Mouse (Mus musculus) kidney, adult 2 months (tissue): Measurements from ENCODE around the gene Cdc42se2. TPM values are rescaled to one million over a fixed set of nuclear protein-coding genes. Genes with fewer than 3 reads are reported as not detected.

Experiments
- DNase-seq: peaks from one replicate; pipeline ENCODE4 v3.0.0; 2021
- H3K27ac ChIP-seq: fragments of 200-500 bp; 2 replicates; pipeline ENCODE4 v1.5.1; 2012; ENCODE audit warnings: low read depth, low read length, control low read depth, inconsistent platforms; ENCODE audit not compliant: insufficient read depth
- H3K27me3 ChIP-seq: fragments of 200-500 bp; replicated peaks from 2 replicates; pipeline ENCODE4 v1.6.1; 2012; ENCODE audit warnings: mild to moderate bottlenecking, moderate library complexity, low read length, inconsistent platforms; ENCODE audit not compliant: control insufficient read depth, insufficient read depth
- H3K36me3 ChIP-seq: fragments of 200-500 bp; 2 replicates; pipeline ENCODE4 v1.6.1; 2012; ENCODE audit warnings: mild to moderate bottlenecking, moderate library complexity, low read length, inconsistent platforms; ENCODE audit not compliant: control insufficient read depth, insufficient read depth
- H3K4me1 ChIP-seq: fragments of 200-500 bp; 2 replicates; pipeline ENCODE4 v1.6.1; 2011; ENCODE audit warnings: low read length; ENCODE audit not compliant: control insufficient read depth, insufficient read depth
- H3K4me3 ChIP-seq: fragments of 200-500 bp; 2 replicates; pipeline ENCODE4 v1.5.1; 2011; ENCODE audit warnings: mild to moderate bottlenecking, low read depth, low read length, control low read depth; ENCODE audit not compliant: insufficient read depth
- CTCF ChIP-seq: fragments of 200-500 bp; conservative IDR thresholded peaks from 2 replicates; pipeline ENCODE4 v1.5.1; 2011; ENCODE audit warnings: low read depth, mild to moderate bottlenecking, control low read depth, low read length, moderate library complexity, mixed read lengths; ENCODE audit not compliant: insufficient read depth, insufficient read length
- POLR2A ChIP-seq: fragments of 200-500 bp; IDR thresholded peaks from one replicate; pipeline ENCODE4 v1.6.1; 2011; ENCODE audit warnings: low read depth, low read length, control low read depth
- WGBS: fragments of 180-500 bp; shearing (Covaris S2); methylation state at CpG from one replicate; pipeline ENCODE4 v1.1.7; 2018; 5-methylcytosine and 5-hydroxymethylcytosine counted together
- polyA plus RNA-seq: library from polyadenylated mRNA; depleted of rRNA; stranded (reverse); fragments of >200 nt; gene quantifications from 2 replicates; pipeline ENCODE4 v1.2.3, GENCODE M21; 2012

Cdc42se2 gene
- polyA plus RNA-seq, 1 experiment = 30.6 TPM

DNA sequence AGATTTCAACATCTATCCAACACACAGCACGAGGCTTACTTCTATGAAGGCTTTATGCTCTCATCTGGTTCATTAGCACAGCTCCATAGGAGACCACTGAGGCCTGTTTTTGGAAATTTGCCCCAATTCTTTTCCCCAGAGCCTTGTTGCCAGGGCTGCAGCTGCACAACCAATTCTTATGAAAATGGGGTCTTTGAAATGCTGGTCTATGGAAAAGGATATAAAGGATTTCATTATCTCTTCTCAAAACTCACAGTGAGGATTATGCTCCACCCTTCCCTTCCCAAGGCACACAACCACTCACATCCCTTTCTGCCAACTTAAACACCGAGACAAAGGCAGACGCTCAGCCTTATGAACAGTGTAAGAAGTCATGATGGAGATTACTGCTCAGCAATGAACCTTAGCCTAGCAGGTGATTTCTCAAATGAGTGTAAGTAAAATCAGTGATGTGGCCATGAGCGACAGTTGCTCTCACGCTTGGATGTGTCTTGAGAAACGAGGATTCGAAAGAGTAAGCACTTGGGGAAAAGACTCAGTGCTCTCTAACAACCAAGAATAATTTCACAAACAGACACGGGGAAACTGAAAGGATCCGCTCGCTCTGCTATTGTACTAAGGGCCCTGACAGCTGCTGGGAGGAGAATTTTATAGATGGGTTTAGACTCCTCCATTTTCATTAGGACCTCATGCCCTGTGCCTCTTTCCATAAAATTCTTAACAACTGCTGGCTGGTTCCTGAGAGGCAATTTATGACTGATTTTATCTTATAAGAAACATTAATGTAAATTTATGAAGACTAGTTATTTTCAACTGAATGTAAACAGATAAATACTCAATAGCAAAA lies 33.0 kb downstream of the Cdc42se2 start:
- H3K27ac ChIP-seq = no peak overlapping the region
- no peaks in the 10 kb centered on the region for H3K27me3 ChIP-seq
- H3K4me3 ChIP-seq = no peak overlapping the region
- no peak for DNase-seq
- no peaks in the 10 kb centered on the region for H3K4me1 ChIP-seq
- H3K36me3 ChIP-seq = no peaks in the 10 kb centered on the region; the same call in 1 of the 2 replicates
- no peak for TF ChIP-seq POLR2A
- TF ChIP-seq CTCF = no peak
- WGBS = 81% methylated on average over 10 of the region's 10 CpGs

- Histone ChIP-seq H3K4me1 (no peaks in the 10 kb centered on the region), H3K27ac (no peak overlapping the region), H3K36me3 (no peaks in the 10 kb centered on the region; the same call in 1 of the 2 replicates), H3K27me3 (no peaks in the 10 kb centered on the region), H3K4me3 (no peak overlapping the region)
- TF ChIP-seq POLR2A = no peak
- TF ChIP-seq CTCF = no peak
- 68% methylated on average over 4 of the region's 4 CpGs for WGBS
- peak; percentile 31 for DNase-seq
These were observed 36.0 kb downstream of the Cdc42se2 start for GRCm38 (mm10) chr11:54751502-54751901.

GRCm38 (mm10) chr11:54748891-54749290 lies 38.6 kb downstream of the Cdc42se2 start:
- H3K4me1 ChIP-seq = no peaks in the 10 kb centered on the region
- no peak overlapping the region for H3K4me3 ChIP-seq
- TF ChIP-seq POLR2A (no peak), CTCF (no peak)
- no peaks in the 10 kb centered on the region; the same call in 1 of the 2 replicates for H3K36me3 ChIP-seq
- no peaks in the 10 kb centered on the region for H3K27me3 ChIP-seq
- no peak for DNase-seq
- H3K27ac ChIP-seq = no peak overlapping the region

GRCm38 (mm10) chr11:54744231-54744630 lies 43.2 kb downstream of the Cdc42se2 start:
- H3K36me3 ChIP-seq = no peaks in the 10 kb centered on the region; the same call in 1 of the 2 replicates
- H3K27ac ChIP-seq = no peak overlapping the region
- no peak overlapping the region for H3K4me3 ChIP-seq
- peak; percentile 10 for DNase-seq
- WGBS = 28% methylated on average over 1 of the region's 1 CpGs
- TF ChIP-seq POLR2A (no peak), CTCF (no peak)
- no peaks in the 10 kb centered on the region; the same call in 1 of the 2 replicates for H3K4me1 ChIP-seq
- H3K27me3 ChIP-seq = no peaks in the 10 kb centered on the region

- Histone ChIP-seq H3K4me1 (no peaks in the 10 kb centered on the region; the same call in 1 of the 2 replicates), H3K36me3 (no peaks in the 10 kb centered on the region; the same call in none of the 2 replicates), H3K27ac (no peak overlapping the region), H3K27me3 (no peaks in the 10 kb centered on the region), H3K4me3 (no peak overlapping the region)
- no peak for TF ChIP-seq CTCF
- TF ChIP-seq POLR2A = no peak
- 93% methylated on average over 2 of the region's 2 CpGs for WGBS
- DNase-seq = no peak
These were observed 46.1 kb downstream of the Cdc42se2 start for GRCm38 (mm10) chr11:54741330-54741729.

- Histone ChIP-seq H3K4me1 (no peaks in the 10 kb centered on the region; the same call in 1 of the 2 replicates), H3K27me3 (no peaks in the 10 kb centered on the region), H3K27ac (no peak overlapping the region), H3K4me3 (no peak overlapping the region), H3K36me3 (no peaks in the 10 kb centered on the region; the same call in none of the 2 replicates)
- no peak for TF ChIP-seq POLR2A
- no peak for TF ChIP-seq CTCF
- 84% methylated on average over 4 of the region's 4 CpGs for WGBS
- no peak for DNase-seq
These were observed 48.3 kb downstream of the Cdc42se2 start for GRCm38 (mm10) chr11:54739012-54739750.

DNA sequence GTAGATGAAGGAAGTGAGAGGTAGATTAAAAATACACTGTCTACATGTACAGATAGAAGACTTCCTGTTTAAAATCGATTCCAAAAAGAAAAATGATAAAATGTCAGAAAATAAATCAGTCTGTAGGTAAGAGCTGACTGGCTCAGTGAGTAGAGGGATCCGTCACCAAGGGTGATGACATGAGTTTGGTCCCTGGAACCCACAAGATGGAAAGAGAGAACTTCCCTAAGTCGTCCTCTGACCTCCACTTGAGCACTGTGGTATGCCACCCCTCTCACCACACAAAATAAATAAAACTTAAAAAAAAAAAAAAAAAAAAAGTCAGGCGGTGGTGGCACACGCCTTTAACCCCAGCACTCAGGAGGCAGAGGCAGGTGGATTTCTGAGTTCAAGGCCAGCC lies 50.6 kb downstream of the Cdc42se2 start:
- no peak for TF ChIP-seq CTCF
- no peak for TF ChIP-seq POLR2A
- Histone ChIP-seq H3K27me3 (no peaks in the 10 kb centered on the region), H3K27ac (no peak overlapping the region), H3K36me3 (no peaks in the 10 kb centered on the region; the same call in 1 of the 2 replicates), H3K4me3 (no peak overlapping the region), H3K4me1 (no peaks in the 10 kb centered on the region; the same call in 1 of the 2 replicates)
- DNase-seq = no peak
- WGBS = 94% methylated on average over 5 of the region's 5 CpGs
